Mouse (Mus musculus): Measurements from ENCODE around the gene Kcnh4.

DNA sequence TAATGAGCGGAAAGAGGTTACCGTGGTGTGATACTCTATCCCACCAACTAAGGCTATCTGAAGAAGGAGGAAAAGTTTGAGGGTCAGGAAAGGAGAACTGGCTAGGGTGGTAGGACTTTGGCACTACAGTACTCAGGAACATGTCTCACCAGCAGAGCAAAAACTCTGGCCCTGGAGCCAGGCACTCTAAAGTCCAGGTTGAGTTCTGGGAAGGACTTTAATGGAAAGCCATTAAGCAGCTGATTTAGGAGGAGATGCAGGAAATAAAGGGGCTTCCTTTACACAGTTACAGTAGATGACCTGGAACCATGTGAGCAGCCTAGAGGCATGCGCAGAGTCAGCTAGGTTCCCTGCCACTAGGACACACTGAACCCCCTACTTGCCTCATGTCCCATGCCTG lies 32.5 kb downstream of the Kcnh4 start:
- TF ChIP-seq TAL1 (IDR thresholded peaks at IDR 0.05; ENCODE audit: low read length) = no peak
- no peak for TF ChIP-seq GATA1 (IDR thresholded peaks at IDR 0.05; ENCODE audit: low read length)
